Mouse (Mus musculus) spleen, embryonic (tissue): ENCODE measurements around the gene Daam2.

Experiments
- CTCF ChIA-PET: fragments of 350-600 bp; sonication (Branson Sonifier 250); formaldehyde crosslinking; loops from one replicate; lab custom pipeline; 2022; lab: Charles Lee

Gene Daam2

DNA sequence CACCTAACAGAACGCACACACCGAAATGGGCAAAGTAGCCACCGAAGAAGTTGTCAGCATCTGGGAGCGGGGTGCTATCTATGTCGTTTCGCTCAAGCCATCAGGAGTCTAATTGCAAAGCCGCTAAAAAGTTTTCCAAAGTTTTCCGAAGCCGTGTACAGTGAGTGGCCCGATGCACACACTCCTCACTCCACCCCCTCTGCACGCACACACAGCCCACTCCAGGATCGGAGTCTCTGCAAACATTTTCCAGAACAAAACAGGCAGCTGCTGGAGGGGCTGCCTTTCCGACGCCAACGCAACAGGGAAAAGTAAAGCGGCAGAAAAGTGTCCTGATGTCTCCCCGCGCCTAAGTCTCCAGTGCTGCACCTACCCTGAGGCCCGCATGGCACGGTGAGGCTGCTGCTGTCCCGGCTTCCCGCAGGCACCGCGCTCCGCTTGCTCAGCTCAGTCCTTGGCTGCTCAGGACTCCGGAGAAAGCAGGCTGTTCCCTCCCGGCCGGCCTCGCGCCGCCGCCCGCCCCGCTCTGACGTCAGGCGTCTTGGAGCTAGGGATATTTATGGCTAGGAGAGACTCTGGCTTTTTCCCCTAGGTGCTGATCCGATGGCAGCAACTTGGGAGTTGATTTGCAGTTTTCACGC lies at the start of gene Daam2:
Gene Daam2, minus strand, starts transcription at position 514 of the 641 bp plus-strand sequence.
- CTCF ChIA-PET, result no interaction called here

DNA sequence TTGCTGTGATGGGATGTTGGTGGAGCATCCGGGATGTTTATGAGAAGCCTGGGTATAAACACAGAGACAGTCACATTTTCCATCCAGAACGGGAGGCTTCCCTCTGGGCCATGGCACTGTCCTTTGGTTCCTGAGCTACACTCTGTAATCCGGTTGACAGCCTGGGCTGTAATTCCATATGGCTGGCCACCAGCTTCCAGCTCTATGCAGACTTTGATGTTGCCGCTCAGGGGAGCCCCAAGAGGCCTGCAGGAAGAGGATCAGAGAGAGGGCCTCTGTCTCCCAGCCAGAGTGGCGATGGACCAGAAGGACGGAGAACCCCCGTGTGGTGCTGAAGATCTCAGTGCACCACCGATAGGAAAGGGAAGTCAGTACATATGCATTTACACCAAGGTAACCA lies 46.2 kb upstream of the Daam2 start:
- CTCF ChIA-PET, result no interaction called here

- CTCF ChIA-PET, result no interaction called here
These were observed 43.3 kb upstream of the Daam2 start for GRCm38 (mm10) chr17:49607351-49608027.

DNA sequence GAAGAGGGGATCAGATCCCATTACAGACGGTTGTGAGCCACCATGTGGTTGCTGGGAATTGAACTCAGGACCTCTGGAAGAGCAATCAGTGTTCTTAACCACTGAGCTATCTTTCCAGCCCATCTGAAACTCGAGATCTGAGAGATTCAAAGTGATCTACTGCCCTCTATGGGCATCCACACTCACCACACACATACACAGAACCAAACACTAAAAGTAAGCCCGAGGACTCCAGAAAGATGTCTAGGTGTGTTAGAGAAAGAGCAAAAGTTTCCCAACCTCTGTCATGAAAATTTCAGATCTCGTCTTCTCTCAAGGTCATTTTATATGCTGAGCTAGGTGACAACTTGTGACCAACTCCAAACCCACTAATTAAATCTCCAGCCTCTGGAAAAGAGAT lies 41.3 kb upstream of the Daam2 start:
- CTCF ChIA-PET, result no interaction called here

DNA sequence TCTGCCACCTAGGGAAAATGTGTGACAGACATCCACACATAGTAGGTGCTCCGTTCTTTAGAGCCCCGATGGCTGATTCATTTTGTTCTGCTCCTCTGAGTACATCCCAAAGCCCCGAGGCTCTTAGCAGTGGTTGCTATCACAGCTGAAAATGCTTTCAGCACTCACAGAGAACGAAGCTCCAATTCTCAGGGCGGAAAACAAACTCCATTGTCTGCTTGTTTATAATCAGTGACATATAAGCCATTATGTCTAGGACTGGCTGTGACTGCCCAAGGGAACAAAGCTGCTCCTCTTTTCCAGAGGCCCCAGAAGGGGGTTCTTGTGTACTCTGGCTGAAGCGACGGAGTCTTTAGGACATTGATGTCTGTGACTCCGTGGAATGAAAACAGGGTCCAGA lies 25.9 kb upstream of the Daam2 start:
- CTCF ChIA-PET, result no interaction called here

DNA sequence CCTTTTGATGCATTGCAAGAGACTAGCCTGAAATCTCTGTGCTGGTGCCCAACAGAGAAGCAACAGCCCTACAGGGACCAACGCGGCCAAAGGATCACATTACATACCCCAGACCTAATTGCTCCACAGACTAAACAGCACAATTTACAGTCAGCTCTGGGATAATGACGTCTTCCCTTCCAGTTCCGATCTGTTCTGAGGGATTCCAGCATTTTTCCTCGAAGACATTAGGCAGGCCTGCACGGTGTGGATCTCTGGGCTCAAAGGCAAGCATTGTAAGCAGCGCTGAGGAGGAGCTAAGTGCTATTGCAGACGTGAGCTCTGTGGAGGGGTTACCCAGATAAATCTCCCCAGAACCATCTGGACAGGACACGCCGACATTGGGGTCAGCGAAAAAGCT lies 18.3 kb upstream of the Daam2 start:
- CTCF ChIA-PET, result no interaction called here

DNA sequence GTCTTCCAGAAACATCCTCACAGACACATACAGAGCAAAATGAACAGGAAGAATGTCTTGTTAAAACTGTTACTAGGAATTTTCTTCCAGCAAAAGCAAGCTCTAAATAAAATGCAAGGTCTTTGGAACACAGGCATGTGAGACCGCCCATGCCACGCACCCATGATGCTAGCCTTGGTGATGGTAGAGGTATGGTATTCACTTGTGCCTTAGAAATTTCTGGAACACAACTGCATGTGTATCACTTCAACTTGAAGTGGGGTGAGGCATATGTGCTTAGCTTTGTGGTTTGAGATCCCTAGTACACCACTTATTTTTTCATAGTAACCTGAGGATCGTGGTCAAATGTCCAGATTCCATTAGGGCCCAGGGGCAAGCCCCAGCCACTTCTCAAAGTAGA lies 13.2 kb upstream of the Daam2 start:
- CTCF ChIA-PET, result no interaction called here

DNA sequence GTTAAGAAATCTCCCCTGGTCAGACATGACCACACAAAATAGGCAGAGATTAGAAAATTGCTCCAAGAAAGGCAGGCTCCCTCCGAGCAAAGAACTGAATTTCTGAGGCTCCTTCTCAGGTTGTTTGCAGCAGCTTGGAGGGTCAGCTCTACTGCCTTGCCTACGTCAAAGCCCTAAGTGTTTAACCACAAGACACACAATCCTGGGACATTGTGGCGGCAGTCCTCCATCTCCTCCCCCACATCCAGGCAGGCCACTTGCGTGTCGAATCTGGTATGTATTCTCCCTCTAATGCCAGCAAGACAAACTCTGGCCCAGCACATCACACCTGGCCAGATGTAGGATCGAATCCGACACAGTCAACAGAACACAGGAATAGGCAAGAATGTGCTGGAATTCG lies 4.6 kb upstream of the Daam2 start:
- CTCF ChIA-PET, result no interaction called here

- CTCF ChIA-PET, result no interaction called here
These were observed 346 bp upstream of the Daam2 start for GRCm38 (mm10) chr17:49564489-49564888.

GRCm38 (mm10) chr17:49563416-49563780 lies 745 bp downstream of the Daam2 start:
- CTCF ChIA-PET, result no interaction called here

GRCm38 (mm10) chr17:49562701-49563415 lies 1.3 kb downstream of the Daam2 start:
- CTCF ChIA-PET, result no interaction called here

GRCm38 (mm10) chr17:49561985-49562384 lies 2.2 kb downstream of the Daam2 start:
- CTCF ChIA-PET, result no interaction called here

DNA sequence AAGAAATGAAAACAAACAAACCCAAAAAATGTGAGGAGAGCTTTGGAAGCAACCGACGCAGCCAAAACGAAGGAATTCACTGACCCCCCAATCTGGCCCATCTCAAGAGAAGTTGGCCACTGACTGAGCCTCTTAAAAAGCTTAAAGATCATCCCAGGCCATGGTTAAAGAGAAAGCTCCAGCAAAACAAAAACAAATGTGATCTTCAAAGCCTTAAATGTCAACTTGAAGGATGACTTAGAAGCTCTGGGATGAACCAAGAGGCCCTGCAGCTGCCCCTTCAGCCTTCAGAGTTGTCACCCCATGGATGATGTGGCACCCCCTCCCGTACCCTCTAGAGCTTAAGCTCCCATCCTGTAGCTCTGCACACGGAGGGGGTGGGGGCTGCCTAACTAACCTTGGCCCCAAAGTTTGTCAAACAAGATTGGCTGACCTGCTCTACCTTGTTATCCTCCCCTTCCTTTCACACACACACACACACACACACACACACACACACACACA lies 4.3 kb downstream of the Daam2 start:
- CTCF ChIA-PET, result no interaction called here

DNA sequence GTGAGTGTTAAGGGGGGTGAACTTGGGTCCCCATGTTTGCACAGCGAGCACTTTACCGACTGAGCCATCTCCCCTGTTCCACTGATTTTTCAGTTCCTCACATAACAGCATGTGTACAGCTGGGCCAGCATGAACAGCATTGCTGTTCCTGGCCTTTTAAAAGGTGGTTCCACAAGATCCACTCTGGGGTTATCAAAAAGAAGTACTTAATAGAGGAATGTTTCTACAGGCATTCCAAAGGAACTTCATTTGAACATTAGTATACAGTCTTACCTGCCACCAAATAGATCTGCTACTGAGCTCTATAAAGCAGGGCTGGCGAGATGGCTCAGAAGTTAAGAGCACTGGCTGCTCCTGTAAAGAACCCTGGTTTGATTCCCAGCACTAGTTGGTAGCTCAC lies 8.0 kb downstream of the Daam2 start:
- CTCF ChIA-PET, result no interaction called here

- CTCF ChIA-PET, result no interaction called here
These were observed 12.2 kb downstream of the Daam2 start for GRCm38 (mm10) chr17:49551991-49552390.

DNA sequence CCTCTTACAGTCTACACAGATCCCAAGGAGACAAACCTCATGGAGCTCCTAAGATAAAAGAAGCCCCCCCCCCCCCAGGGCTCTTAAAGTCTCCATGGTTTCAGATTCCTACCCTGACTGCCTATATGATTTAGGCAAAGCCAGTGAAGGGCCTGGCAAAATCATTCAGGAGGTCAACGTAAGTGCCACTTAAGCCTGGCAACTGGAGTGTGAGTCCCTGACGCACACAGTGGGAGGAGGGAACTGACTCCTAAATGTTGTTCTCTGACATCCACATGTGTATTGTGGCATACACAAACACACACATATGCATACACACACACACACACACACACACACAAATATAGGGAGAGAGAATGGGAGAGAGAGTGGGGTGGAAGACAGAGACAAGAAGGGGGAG lies 12.7 kb downstream of the Daam2 start:
- CTCF ChIA-PET, result no interaction called here

DNA sequence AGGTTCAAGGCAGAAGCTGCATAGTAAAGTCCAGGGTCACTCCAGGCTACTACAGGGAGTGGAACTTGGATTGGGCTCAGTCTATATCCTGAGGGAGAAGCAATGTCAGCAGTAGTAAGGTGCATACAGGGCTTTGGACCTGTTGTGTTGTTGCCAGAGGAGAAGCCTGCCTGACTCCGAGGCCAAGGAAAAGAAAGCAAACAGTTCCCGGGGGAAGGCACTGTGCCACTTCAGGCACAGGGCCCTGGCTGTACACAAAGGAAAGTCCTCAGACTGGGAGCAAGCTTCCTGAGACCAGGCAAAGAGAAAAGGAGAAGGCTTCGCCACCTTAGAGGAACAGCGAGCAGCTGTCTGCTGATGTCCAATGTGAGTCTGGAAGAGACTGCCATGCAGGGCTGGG lies 18.1 kb downstream of the Daam2 start:
- CTCF ChIA-PET, result no interaction called here

- CTCF ChIA-PET, result no interaction called here
These were observed 18.7 kb downstream of the Daam2 start for GRCm38 (mm10) chr17:49545424-49545823.

- CTCF ChIA-PET, result no interaction called here
These were observed 19.6 kb downstream of the Daam2 start for GRCm38 (mm10) chr17:49544561-49544960.

DNA sequence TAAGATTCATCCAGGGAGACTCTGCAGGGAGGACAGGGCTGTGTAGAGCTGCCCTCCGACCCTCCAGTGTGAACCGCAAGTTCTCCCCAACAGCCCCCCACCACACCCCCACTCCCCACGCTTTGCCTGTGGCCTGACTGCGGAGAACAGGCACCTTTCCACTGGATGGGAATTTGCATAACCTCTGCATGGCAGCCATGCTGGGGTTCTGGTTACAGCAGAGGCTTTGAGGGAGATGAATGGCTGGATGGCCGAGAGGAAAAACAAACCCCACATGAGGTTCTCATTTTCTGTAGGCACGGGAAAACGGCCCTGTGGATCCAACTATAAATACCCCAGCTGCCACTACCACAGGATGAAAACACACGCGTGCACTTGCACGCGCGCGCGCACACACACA lies 23.4 kb downstream of the Daam2 start:
- CTCF ChIA-PET, result no interaction called here

GRCm38 (mm10) chr17:49539204-49539603 lies 24.9 kb downstream of the Daam2 start:
- CTCF ChIA-PET, result no interaction called here

GRCm38 (mm10) chr17:49535580-49535979 lies 28.6 kb downstream of the Daam2 start:
- CTCF ChIA-PET, result no interaction called here

DNA sequence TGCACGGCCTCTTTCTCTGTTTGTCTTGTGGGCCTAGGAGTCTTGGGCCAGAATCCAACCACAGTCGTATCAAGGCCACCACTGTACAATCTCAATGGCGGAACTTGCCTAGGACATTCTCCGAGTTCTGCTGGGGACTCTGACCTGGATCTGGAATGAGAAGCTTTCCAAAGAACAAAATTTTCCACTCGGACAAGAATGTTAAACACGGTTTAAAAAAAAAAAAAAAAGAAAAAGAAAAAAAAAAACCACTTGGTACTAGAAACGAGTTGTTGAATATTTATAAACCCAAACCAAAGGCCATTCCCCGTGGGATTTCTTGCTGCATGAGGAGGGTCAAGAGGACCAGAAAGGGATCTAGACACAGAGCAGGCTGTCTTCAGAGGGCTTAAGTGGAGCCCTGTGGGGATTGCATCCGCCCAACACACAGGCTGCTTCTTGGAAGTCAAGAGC lies 29.9 kb downstream of the Daam2 start:
- CTCF ChIA-PET, result no interaction called here
